Mouse (Mus musculus) heart, embryonic 12.5 days (tissue): ENCODE results near the gene Piwil4. TPM values are rescaled to one million over a fixed set of nuclear protein-coding genes. Genes with fewer than 3 reads are reported as not detected.
"Not testable (repeated sequence)": the region's sequence is repeated elsewhere in the genome, so short reads cannot be mapped to it uniquely, and the experiment has no call there.

Source experiments
- ATAC-seq: fragments of 200-750 bp; cut with Nextera tagmentation; 2 replicates; pipeline ENCODE4 v1.8.0; 2017; ENCODE audit warnings: moderate TSS enrichment, moderate library complexity; ENCODE audit not compliant: insufficient number of reproducible peaks, low FRiP score
- H3K27ac ChIP-seq: fragments of 300-500 bp; sonication (generic); 2 replicates; pipeline ENCODE4 v1.5.1; 2016; ENCODE audit warnings: mild to moderate bottlenecking, moderate library complexity; ENCODE audit not compliant: poor library complexity, severe bottlenecking
- H3K27me3 ChIP-seq: fragments of 300-500 bp; sonication (generic); replicated peaks from 2 replicates; pipeline ENCODE4 v1.6.1; 2016; ENCODE audit warnings: mild to moderate bottlenecking, moderate library complexity
- H3K36me3 ChIP-seq: fragments of 300-500 bp; sonication (generic); 2 replicates; pipeline ENCODE4 v1.6.1; 2016; ENCODE audit warnings: mild to moderate bottlenecking, moderate library complexity
- H3K4me1 ChIP-seq: fragments of 300-500 bp; sonication (generic); replicated peaks from 2 replicates; pipeline ENCODE4 v1.6.1; 2016; ENCODE audit warnings: mild to moderate bottlenecking
- H3K4me2 ChIP-seq: fragments of 300-500 bp; sonication (generic); 2 replicates; pipeline ENCODE4 v1.6.1; 2016; ENCODE audit warnings: mild to moderate bottlenecking, moderate library complexity
- H3K4me3 ChIP-seq: fragments of 300-500 bp; sonication (generic); 2 replicates; pipeline ENCODE4 v1.5.1; 2016; ENCODE audit warnings: mild to moderate bottlenecking
- H3K9ac ChIP-seq: fragments of 300-500 bp; sonication (generic); 2 replicates; pipeline ENCODE4 v1.6.1; 2016; ENCODE audit warnings: mild to moderate bottlenecking, moderate library complexity
- H3K9me3 ChIP-seq: fragments of 300-500 bp; sonication (generic); replicated peaks from 2 replicates; pipeline ENCODE4 v1.6.1; 2016; ENCODE audit warnings: mild to moderate bottlenecking, moderate library complexity
- WGBS: fragments of 180-500 bp; shearing (Covaris S2); methylation state at CpG from one replicate; pipeline ENCODE4 v1.1.7; 2016; 5-methylcytosine and 5-hydroxymethylcytosine counted together
- polyA plus RNA-seq: library from polyadenylated mRNA; unstranded; fragments of >200 nt; fragmentation: Nextera tagmentation; extraction: Ambion mirVana; gene quantifications from 2 replicates; pipeline ENCODE4 v1.2.1, GENCODE M21; 2016

The Piwil4 gene
- polyA plus RNA-seq, 1 experiment from 2014 or later, result 0.08 TPM

- Histone ChIP-seq H3K9ac (no peak overlapping the region), H3K4me1 (no peaks in the 10 kb centered on the region), H3K27ac (no peak overlapping the region), H3K36me3 (no peaks in the 10 kb centered on the region), H3K27me3 (no peaks in the 10 kb centered on the region), H3K4me2 (no peak overlapping the region), H3K9me3 (no peaks in the 10 kb centered on the region), H3K4me3 (no peak overlapping the region)
- ATAC-seq, result no peak
- WGBS, result 62% methylated on average over 4 of the region's 4 CpGs
Observed at GRCm38 (mm10) chr9:14697903-14698302, 42.6 kb downstream of the Piwil4 start.

GRCm38 (mm10) chr9:14689376-14690108 is 51.0 kb downstream of the Piwil4 start:
- H3K9ac ChIP-seq, result no peak overlapping the region
- peak overlapping the region; percentile 81 for H3K27ac ChIP-seq
- WGBS, result 17% methylated on average over 12 of the region's 12 CpGs
- no peaks in the 10 kb centered on the region for H3K9me3 ChIP-seq
- H3K4me3 ChIP-seq, result no peak overlapping the region; the same call in 1 of the 2 replicates
- peaks cover 24% of the 10 kb centered on the region for H3K4me1 ChIP-seq
- no peaks in the 10 kb centered on the region for H3K36me3 ChIP-seq
- H3K27me3 ChIP-seq, result no peaks in the 10 kb centered on the region
- peak; percentile 71 for ATAC-seq
- peak overlapping the region; percentile 52 for H3K4me2 ChIP-seq

GRCm38 (mm10) chr9:14684363-14684762 is 56.2 kb downstream of the Piwil4 start:
- no peak overlapping the region for H3K27ac ChIP-seq
- 48% methylated on average over 4 of the region's 4 CpGs for WGBS

GRCm38 (mm10) chr9:14682741-14683140 is 57.8 kb downstream of the Piwil4 start:
- no peak for ATAC-seq
- Histone ChIP-seq H3K27ac (no peak overlapping the region), H3K9ac (no peak overlapping the region)

More at GRCm38 (mm10) chr9:14684363-14684762, 56.2 kb downstream of the Piwil4 start:
- ATAC-seq, result no peak
- Histone ChIP-seq H3K27me3 (no peaks in the 10 kb centered on the region), H3K36me3 (no peaks in the 10 kb centered on the region), H3K4me2 (no peak overlapping the region), H3K4me1 (peaks cover 35% of the 10 kb centered on the region), H3K4me3 (no peak overlapping the region), H3K9me3 (no peaks in the 10 kb centered on the region), H3K9ac (no peak overlapping the region)

GRCm38 (mm10) chr9:14680584-14680983 is 59.9 kb downstream of the Piwil4 start:
- Histone ChIP-seq H3K36me3 (no peaks in the 10 kb centered on the region), H3K27ac (no peak overlapping the region), H3K9ac (no peak overlapping the region), H3K4me1 (peaks cover 43% of the 10 kb centered on the region), H3K4me2 (no peak overlapping the region), H3K27me3 (no peaks in the 10 kb centered on the region), H3K4me3 (no peak overlapping the region), H3K9me3 (peaks cover 5% of the 10 kb centered on the region; the same call in 1 of the 2 replicates)
- ATAC-seq, result no peak
- WGBS, result 66% methylated on average over 2 of the region's 2 CpGs

More at GRCm38 (mm10) chr9:14682741-14683140, 57.8 kb downstream of the Piwil4 start:
- H3K4me3 ChIP-seq, result no peak overlapping the region
- H3K4me2 ChIP-seq, result no peak overlapping the region
- peaks cover 5% of the 10 kb centered on the region; the same call in 1 of the 2 replicates for H3K9me3 ChIP-seq
- H3K27me3 ChIP-seq, result no peaks in the 10 kb centered on the region
- no peaks in the 10 kb centered on the region for H3K36me3 ChIP-seq
- H3K4me1 ChIP-seq, result peaks cover 24% of the 10 kb centered on the region

- ATAC-seq, result peak; percentile 71
- peaks cover 5% of the 10 kb centered on the region; the same call in 1 of the 2 replicates for H3K9me3 ChIP-seq
- H3K4me1 ChIP-seq, result peaks cover 30% of the 10 kb centered on the region
- WGBS, result 36% methylated on average over 9 of the region's 9 CpGs
- H3K9ac ChIP-seq, result no peak overlapping the region
- no peak overlapping the region for H3K4me3 ChIP-seq
- no peaks in the 10 kb centered on the region for H3K36me3 ChIP-seq
- peak overlapping the region; percentile 71 for H3K27ac ChIP-seq
- H3K4me2 ChIP-seq, result peak overlapping the region; percentile 41
- H3K27me3 ChIP-seq, result no peaks in the 10 kb centered on the region
Observed at GRCm38 (mm10) chr9:14675707-14676691, 64.5 kb downstream of the Piwil4 start.

GRCm38 (mm10) chr9:14674506-14674905 is 66.0 kb downstream of the Piwil4 start:
- Histone ChIP-seq H3K4me2 (no peak overlapping the region), H3K36me3 (no peaks in the 10 kb centered on the region), H3K9me3 (peaks cover 5% of the 10 kb centered on the region; the same call in 1 of the 2 replicates), H3K27me3 (no peaks in the 10 kb centered on the region), H3K4me1 (peaks cover 30% of the 10 kb centered on the region), H3K9ac (no peak overlapping the region), H3K27ac (no peak overlapping the region), H3K4me3 (no peak overlapping the region)
- 85% methylated on average over 8 of the region's 8 CpGs for WGBS
- no peak for ATAC-seq

- 71% methylated on average over 4 of the region's 4 CpGs for WGBS
- ATAC-seq, result no peak
- H3K4me3 ChIP-seq, result no peak overlapping the region
- peaks cover 30% of the 10 kb centered on the region for H3K4me1 ChIP-seq
- H3K9me3 ChIP-seq, result no peaks in the 10 kb centered on the region
- H3K27me3 ChIP-seq, result no peaks in the 10 kb centered on the region
- no peaks in the 10 kb centered on the region for H3K36me3 ChIP-seq
- H3K27ac ChIP-seq, result no peak overlapping the region
- no peak overlapping the region for H3K4me2 ChIP-seq
- no peak overlapping the region for H3K9ac ChIP-seq
Observed at GRCm38 (mm10) chr9:14673109-14673508, 67.4 kb downstream of the Piwil4 start.

GRCm38 (mm10) chr9:14671965-14672364 is 68.6 kb downstream of the Piwil4 start:
- not testable (repeated sequence) for H3K36me3 ChIP-seq, H3K4me3 ChIP-seq, ATAC-seq, H3K9me3 ChIP-seq, H3K4me2 ChIP-seq, H3K9ac ChIP-seq, H3K27me3 ChIP-seq, H3K27ac ChIP-seq
- peaks cover 25% of the 10 kb centered on the region for H3K4me1 ChIP-seq
- 55% methylated on average over 5 of the region's 5 CpGs for WGBS

- Histone ChIP-seq H3K36me3 (no peaks in the 10 kb centered on the region), H3K4me3 (no peak overlapping the region), H3K27ac (no peak overlapping the region), H3K9ac (no peak overlapping the region), H3K4me1 (peaks cover 12% of the 10 kb centered on the region), H3K27me3 (no peaks in the 10 kb centered on the region), H3K9me3 (no peaks in the 10 kb centered on the region), H3K4me2 (no peak overlapping the region)
- ATAC-seq, result no peak
- WGBS, result 71% methylated on average over 3 of the region's 3 CpGs
Observed at GRCm38 (mm10) chr9:14668382-14668781, 72.2 kb downstream of the Piwil4 start.

- no peak for ATAC-seq
- H3K9ac ChIP-seq, result no peak overlapping the region
- no peak overlapping the region for H3K4me3 ChIP-seq
- H3K27me3 ChIP-seq, result no peaks in the 10 kb centered on the region
- peaks cover 33% of the 10 kb centered on the region for H3K4me1 ChIP-seq
- WGBS, result 62% methylated on average over 3 of the region's 3 CpGs
- H3K9me3 ChIP-seq, result no peaks in the 10 kb centered on the region
- no peak overlapping the region for H3K4me2 ChIP-seq
- no peak overlapping the region for H3K27ac ChIP-seq
- no peaks in the 10 kb centered on the region for H3K36me3 ChIP-seq
Observed at GRCm38 (mm10) chr9:14666071-14666470, 74.5 kb downstream of the Piwil4 start.
